Mouse (Mus musculus): ENCODE measurements around the gene Cfap73.

Gene Cfap73

GRCm38 (mm10) chr5:120634131-120634530, at the start of gene Cfap73:
Gene Cfap73, minus strand, starts transcription at chr5:120634235.
- DNase-seq: no peak

- no peak for DNase-seq
Observed at GRCm38 (mm10) chr5:120682982-120683771, 49.1 kb upstream of the Cfap73 start.

DNA sequence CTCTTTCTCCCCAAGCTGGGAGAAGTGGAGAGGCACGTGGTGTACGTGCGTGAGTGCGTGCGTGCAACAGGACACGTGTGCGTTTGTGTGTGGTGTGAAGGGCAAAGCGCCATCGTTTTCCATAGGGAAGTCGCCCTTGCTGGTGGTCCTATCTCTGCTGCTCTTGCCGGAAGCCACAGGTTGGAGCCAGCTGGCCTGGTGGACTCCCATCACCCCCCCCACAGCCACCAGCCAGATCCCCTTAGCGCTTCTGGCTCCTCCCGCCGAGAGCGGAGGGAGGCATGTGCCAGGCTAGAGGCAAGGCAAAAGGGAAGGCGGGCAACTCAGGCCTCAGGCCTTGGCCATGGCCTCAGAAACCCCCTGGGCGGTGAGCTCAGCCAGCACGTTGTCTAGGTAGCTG, 46.9 kb upstream of the Cfap73 start:
- no peak for DNase-seq

DNA sequence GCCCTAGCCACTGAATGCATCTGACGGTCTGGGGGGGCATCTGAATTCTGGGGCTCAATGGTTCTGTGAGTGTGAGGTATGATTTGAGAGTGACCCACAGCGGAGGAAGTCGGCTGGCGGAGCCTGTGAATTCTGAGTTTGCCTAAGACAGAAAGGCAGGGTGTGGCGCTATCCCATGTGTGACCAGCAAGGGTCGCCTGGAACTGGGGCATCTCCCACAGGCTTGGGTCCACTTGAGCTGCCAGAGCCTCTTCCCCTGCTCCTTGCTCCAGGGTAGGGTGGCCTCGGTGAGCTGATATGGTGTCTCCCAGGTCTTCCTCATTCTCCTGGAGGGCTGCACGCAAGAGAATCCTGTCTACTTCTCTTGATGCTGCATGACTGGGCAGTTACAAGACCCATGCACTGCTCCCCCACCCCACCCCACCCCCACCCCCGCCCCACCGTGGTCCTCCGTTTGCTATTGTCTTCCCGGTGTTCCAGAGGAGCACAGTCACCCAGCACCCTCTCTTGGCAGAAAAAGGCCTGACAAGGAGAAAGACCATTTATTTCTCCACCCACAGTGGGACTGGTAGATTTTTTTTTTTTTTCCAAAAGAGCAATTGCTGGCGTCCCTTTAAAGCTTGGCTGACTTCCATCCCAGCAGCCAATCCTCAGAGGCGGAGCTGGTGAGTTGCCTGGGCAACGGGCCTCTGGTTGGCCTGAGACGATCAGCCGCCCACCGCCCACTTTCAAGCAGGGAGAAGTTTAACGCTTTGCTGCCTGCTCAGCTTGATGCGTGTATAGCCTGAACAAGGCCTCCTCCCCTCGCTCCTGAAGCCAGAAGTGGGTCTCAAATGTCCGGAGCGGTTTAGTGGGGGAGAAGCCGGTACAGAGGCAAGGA, 45.9 kb upstream of the Cfap73 start:
- peak; percentile 84 to 93 for DNase-seq

- DNase-seq: no peak
Observed at GRCm38 (mm10) chr5:120677516-120677915, 43.5 kb upstream of the Cfap73 start.

GRCm38 (mm10) chr5:120674229-120675145, 40.5 kb upstream of the Cfap73 start:
- DNase-seq: peak in 1 of 2 experiments; percentile 10

GRCm38 (mm10) chr5:120673626-120674025, 39.6 kb upstream of the Cfap73 start:
- DNase-seq: peak; percentile 63 to 66

DNA sequence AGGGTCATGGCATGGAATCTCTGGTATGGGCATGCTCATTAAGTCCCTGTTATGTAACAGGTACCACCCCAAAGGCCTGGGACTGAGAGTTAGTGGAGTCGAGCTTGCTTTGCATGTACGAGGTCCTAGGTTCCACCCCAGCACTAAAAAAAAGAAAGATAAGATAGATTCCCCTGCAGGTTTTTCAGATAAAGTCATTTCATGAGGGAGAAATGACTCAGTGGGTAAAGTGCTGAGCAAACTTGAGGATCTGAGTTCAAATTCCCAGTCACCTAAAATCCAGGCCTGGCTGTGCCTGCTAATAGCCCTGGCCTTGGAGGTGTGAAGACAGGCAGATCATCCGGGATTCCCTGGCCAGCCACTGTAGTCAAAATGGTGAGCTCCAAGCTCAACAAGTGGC, 37.8 kb upstream of the Cfap73 start:
- no peak for DNase-seq

DNA sequence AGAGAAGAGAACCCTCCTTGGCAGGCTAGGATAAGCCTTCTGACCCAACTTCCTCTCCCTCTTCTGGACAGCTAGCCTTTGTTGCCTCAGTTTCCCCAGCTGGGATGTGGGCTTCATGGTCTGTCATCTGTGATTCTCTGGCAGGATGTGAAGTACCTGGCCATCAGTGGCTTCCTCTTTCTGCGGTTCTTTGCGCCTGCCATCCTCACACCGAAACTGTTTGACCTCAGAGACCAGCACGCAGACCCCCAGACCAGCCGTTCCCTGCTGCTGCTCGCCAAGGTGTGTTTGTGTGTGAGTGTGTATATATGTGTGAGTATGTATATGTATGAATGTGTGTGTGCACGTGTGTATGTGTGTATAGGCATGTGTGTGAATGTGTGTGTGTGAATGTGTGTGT, 36.1 kb upstream of the Cfap73 start:
- DNase-seq: no peak

GRCm38 (mm10) chr5:120668761-120669160, 34.7 kb upstream of the Cfap73 start:
- no peak for DNase-seq

DNA sequence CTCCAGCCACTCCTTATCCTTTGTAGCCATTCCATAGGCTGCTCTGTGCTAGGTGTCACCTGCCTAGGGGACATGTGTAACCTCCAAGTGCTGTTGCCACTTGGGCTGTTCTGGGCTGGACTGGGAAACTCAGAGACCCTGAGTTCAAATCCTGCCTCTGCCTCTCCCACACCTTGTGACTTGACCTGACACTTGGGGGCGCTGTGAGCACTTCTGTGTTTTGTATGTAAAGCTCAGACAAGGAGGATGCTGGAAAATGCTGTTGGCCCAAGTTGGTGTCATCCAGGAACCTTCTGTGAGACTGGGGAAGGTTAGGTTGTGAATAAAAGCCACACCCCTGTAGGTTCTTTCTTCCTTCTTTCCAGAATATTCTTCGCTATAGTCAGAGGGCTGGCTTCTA, 30.9 kb upstream of the Cfap73 start:
- DNase-seq: no peak

GRCm38 (mm10) chr5:120660816-120661215, 26.8 kb upstream of the Cfap73 start:
- DNase-seq: no peak

DNA sequence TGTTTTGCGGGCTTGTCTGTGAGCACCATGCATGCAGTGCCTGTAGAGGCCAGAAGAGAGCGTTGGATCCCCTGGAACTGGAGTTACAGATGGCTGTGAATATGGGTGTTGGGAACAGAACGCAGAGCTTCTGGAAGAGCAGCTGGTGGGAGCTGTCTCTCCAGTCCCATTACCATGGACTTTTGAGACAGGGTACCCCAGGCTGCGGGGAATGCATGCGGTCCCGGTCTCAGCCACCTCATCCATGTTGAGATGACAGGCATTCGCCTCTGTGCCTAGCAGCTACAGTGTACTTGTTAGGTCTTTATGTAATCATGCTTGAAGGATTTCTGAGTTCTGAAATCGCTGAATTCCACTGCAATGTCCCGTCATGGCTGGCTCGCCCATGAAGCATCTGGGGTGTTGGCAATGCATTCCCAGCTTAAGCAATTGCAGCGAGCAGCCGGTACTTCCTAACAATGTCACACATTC, 22.3 kb upstream of the Cfap73 start:
- DNase-seq: no peak

DNA sequence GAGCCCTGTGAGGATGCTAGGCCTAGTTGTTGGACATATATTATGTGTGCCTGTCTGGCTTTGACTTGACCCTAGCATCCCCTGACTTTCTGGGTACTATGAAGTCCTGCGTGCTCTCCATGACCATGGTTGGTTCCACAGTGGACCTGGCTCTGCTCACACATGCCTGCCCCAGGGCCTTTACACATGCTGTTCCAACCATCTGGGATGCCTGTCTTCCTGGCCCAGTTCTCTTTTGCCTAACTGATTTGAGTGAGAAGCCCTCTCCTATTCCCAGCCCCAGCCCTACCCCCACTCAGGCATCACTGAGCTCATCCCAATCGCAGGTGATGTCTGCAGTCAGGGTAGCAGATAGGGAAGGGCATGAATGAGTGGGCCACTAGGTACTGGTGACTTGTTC, 19.8 kb upstream of the Cfap73 start:
- DNase-seq: no peak

- no peak for DNase-seq
Observed at GRCm38 (mm10) chr5:120652915-120653701, 19.1 kb upstream of the Cfap73 start.

DNA sequence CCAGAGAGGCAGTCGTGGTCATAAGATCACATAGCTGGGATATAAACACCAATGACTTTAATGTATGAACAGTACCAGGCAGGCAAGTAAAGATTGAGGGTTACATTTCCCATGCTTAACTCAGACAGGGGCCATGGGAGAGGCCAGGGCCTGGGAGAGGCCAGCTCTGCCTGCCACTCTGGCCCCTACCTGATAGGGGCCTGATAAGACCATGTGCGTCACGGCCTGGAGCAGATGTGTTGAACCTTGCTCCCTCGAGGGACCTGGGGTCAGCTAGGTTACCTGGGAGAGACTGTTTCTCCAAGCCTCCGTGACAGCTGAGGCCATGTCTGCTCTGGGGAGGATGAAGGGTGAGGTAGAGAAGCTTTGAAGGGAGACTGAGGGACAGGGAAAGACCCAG, 17.2 kb upstream of the Cfap73 start:
- DNase-seq: no peak

DNA sequence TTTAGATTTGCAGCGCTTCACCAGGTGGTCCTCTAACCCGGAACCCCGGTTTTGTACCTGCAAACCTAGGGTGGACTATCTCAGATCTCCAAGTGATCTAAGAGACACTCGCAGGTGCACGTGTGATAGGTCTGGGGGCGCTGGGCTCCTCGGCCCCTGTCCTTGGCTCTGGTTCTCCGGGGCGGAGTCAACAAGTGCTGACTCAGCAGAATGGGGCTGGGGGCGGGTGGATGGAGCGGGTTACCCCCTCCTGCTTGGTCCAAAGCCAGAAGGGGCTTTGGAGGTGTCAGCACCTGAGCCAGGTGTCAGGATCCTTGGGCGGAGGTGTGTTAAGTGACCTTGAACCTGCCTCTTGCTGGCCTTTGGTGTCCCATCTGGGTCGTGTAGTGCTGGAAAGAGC, 15.9 kb upstream of the Cfap73 start:
- DNase-seq: no peak

DNA sequence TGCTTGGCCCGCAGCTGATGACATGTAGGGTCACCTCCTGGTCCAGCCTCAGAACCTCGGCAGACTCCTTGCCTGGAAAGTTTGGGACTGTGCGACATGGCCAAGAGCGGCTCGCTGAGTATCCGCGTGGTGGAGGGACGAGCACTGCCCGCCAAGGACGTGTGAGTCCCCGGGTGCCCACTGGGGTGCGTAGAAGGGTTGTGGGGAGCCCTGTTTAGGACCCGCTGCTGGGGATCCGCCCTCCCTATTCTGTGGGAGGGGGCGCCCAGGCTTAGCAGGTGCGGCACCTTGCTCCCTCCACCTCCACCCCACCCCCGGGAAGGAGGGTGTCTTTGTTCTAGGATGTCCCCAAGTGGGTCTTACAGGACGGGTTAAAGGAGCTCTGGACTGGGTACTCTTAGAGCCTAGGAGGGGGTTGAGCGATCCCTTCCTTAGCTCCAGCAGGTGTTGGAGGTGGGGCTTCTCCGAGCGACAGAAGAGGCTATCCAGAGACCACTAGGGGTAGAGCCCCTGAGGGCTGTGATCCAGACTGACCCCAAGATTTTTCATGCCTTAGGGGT, 15.4 kb upstream of the Cfap73 start:
- DNase-seq: no peak

GRCm38 (mm10) chr5:120648569-120649373, 14.7 kb upstream of the Cfap73 start, which contains the start of gene Rasal1:
Gene Rasal1, plus strand, starts transcription at chr5:120648812.
- peak; percentile 19 to 67 for DNase-seq

GRCm38 (mm10) chr5:120647814-120648491, 13.9 kb upstream of the Cfap73 start:
- DNase-seq: peak; percentile 25 to 71
